Mouse (Mus musculus) liver, embryonic 15.5 days (tissue): ENCODE measurements at regions not wholly inside any gene's neighbourhood (a gene's known extent, or its start where the extent isn't known, plus 50 kb on each side); places are given as distances from the start of the nearest gene placed in this dataset.
A peak's percentile ranks its signal among the peaks of the same experiment; 100 is the strongest.

ENCODE experiments used
- ATAC-seq: fragments of 200-750 bp; cut with Nextera tagmentation; 2 replicates; pipeline ENCODE4 v1.8.0; 2017; ENCODE audit warnings: moderate number of reproducible peaks, mild to moderate bottlenecking, moderate library complexity; ENCODE audit not compliant: insufficient read depth
- H3K27ac ChIP-seq: fragments of 300-500 bp; sonication (generic); replicated peaks from 2 replicates; pipeline ENCODE4 v1.5.1; 2015; ENCODE audit warnings: mild to moderate bottlenecking, inconsistent platforms
- H3K27me3 ChIP-seq: fragments of 300-500 bp; sonication (generic); 2 replicates; pipeline ENCODE4 v1.6.1; 2015; ENCODE audit warnings: mild to moderate bottlenecking, inconsistent platforms
- H3K36me3 ChIP-seq: fragments of 300-500 bp; sonication (generic); replicated peaks from 2 replicates; pipeline ENCODE4 v1.6.1; 2015; ENCODE audit warnings: moderate library complexity, mild to moderate bottlenecking, inconsistent platforms
- H3K4me1 ChIP-seq: fragments of 300-500 bp; sonication (generic); replicated peaks from 2 replicates; pipeline ENCODE4 v1.6.1; 2015; ENCODE audit warnings: inconsistent platforms
- H3K4me2 ChIP-seq: fragments of 300-500 bp; sonication (generic); 2 replicates; pipeline ENCODE4 v1.6.1; 2015; ENCODE audit warnings: moderate library complexity, mild to moderate bottlenecking, inconsistent platforms
- H3K4me3 ChIP-seq: fragments of 300-500 bp; sonication (generic); replicated peaks from 2 replicates; pipeline ENCODE4 v1.5.1; 2015; ENCODE audit warnings: mild to moderate bottlenecking, inconsistent platforms
- H3K9ac ChIP-seq: fragments of 300-500 bp; sonication (generic); 2 replicates; pipeline ENCODE4 v1.6.1; 2015; ENCODE audit warnings: moderate library complexity, mild to moderate bottlenecking, inconsistent platforms
- H3K9me3 ChIP-seq: fragments of 300-500 bp; sonication (generic); replicated peaks from 2 replicates; pipeline ENCODE4 v1.6.1; 2016; ENCODE audit warnings: inconsistent platforms
- WGBS: fragments of 180-500 bp; shearing (Covaris S2); methylation state at CpG from one replicate; pipeline ENCODE4 v1.1.7; 2015; ENCODE audit warnings: mixed read lengths; ENCODE audit not compliant: insufficient replicate concordance; 5-methylcytosine and 5-hydroxymethylcytosine counted together

GRCm38 (mm10) chrX:142456022-142456421, 65.7 kb upstream of the Acsl4 start:
- Histone ChIP-seq H3K27ac (no peak overlapping the region), H3K4me3 (no peak overlapping the region), H3K4me2 (no peak overlapping the region), H3K36me3 (no peaks in the 10 kb centered on the region), H3K27me3 (no peaks in the 10 kb centered on the region), H3K9ac (no peak overlapping the region), H3K9me3 (no peaks in the 10 kb centered on the region), H3K4me1 (no peaks in the 10 kb centered on the region)
- no peak for ATAC-seq
- 54% methylated on average over 1 of the region's 1 CpGs for whole genome bisulfite sequencing

- WGBS, result 31% methylated on average over 2 of the region's 2 CpGs
- H3K4me1 ChIP-seq, result 0 out of 2 replicates have a peak, but pooled peaks cover 1% of the 10 kb centered on the region
- no peak for ATAC-seq
- no peak overlapping the region for H3K4me2 ChIP-seq
- no peaks in the 10 kb centered on the region for H3K36me3 ChIP-seq
- H3K9ac ChIP-seq, result no peak overlapping the region
- H3K4me3 ChIP-seq, result no peak overlapping the region
- no peaks in the 10 kb centered on the region for H3K9me3 ChIP-seq
- no peak overlapping the region for H3K27ac ChIP-seq
- H3K27me3 ChIP-seq, result no peaks in the 10 kb centered on the region; the same call in 1 of the 2 replicates
These were observed 73.8 kb upstream of the Acsl4 start for GRCm38 (mm10) chrX:142464174-142464573.

GRCm38 (mm10) chrX:142464756-142465155, 74.4 kb upstream of the Acsl4 start:
- WGBS, result 47% methylated on average over 6 of the region's 6 CpGs
- no peaks in the 10 kb centered on the region; the same call in 1 of the 2 replicates for H3K27me3 ChIP-seq
- H3K9me3 ChIP-seq, result no peaks in the 10 kb centered on the region
- H3K4me3 ChIP-seq, result no peak overlapping the region
- no peak for ATAC-seq
- no peak overlapping the region for H3K4me2 ChIP-seq
- no peak overlapping the region for H3K27ac ChIP-seq
- no peaks in the 10 kb centered on the region for H3K36me3 ChIP-seq
- no peak overlapping the region for H3K9ac ChIP-seq
- peaks cover 5% of the 10 kb centered on the region; the same call in 1 of the 2 replicates for H3K4me1 ChIP-seq

- Histone ChIP-seq H3K27ac (no peak overlapping the region), H3K36me3 (no peaks in the 10 kb centered on the region), H3K4me3 (no peak overlapping the region), H3K9ac (no peak overlapping the region), H3K4me1 (peaks cover 5% of the 10 kb centered on the region; the same call in 1 of the 2 replicates), H3K9me3 (no peaks in the 10 kb centered on the region), H3K4me2 (no peak overlapping the region), H3K27me3 (no peaks in the 10 kb centered on the region; the same call in 1 of the 2 replicates)
- 51% methylated on average over 5 of the region's 5 CpGs for WGBS
- no peak for ATAC-seq
These were observed 77.5 kb upstream of the Acsl4 start for GRCm38 (mm10) chrX:142467850-142468256.

GRCm38 (mm10) chrX:142468388-142468787, 78.1 kb upstream of the Acsl4 start:
- WGBS, result 45% methylated on average over 4 of the region's 4 CpGs
- Histone ChIP-seq H3K9ac (no peak overlapping the region), H3K27me3 (no peaks in the 10 kb centered on the region; the same call in 1 of the 2 replicates), H3K4me3 (no peak overlapping the region), H3K4me2 (no peak overlapping the region), H3K9me3 (no peaks in the 10 kb centered on the region), H3K27ac (no peak overlapping the region), H3K36me3 (no peaks in the 10 kb centered on the region), H3K4me1 (peaks cover 5% of the 10 kb centered on the region; the same call in 1 of the 2 replicates)
- ATAC-seq, result no peak

- no peaks in the 10 kb centered on the region; the same call in 1 of the 2 replicates for H3K27me3 ChIP-seq
- no peak overlapping the region for H3K4me2 ChIP-seq
- no peak overlapping the region for H3K4me3 ChIP-seq
- H3K36me3 ChIP-seq, result no peaks in the 10 kb centered on the region
- H3K9ac ChIP-seq, result no peak overlapping the region
- H3K27ac ChIP-seq, result no peak overlapping the region
- no peak for ATAC-seq
- peaks cover 5% of the 10 kb centered on the region; the same call in 1 of the 2 replicates for H3K4me1 ChIP-seq
- no peaks in the 10 kb centered on the region for H3K9me3 ChIP-seq
- 24% methylated on average over 7 of the region's 7 CpGs for WGBS
These were observed 78.8 kb upstream of the Acsl4 start for GRCm38 (mm10) chrX:142469048-142469634.

- Histone ChIP-seq H3K4me1 (peaks cover 5% of the 10 kb centered on the region; the same call in 1 of the 2 replicates), H3K27ac (no peak overlapping the region), H3K9me3 (no peaks in the 10 kb centered on the region), H3K36me3 (no peaks in the 10 kb centered on the region), H3K4me3 (no peak overlapping the region), H3K9ac (no peak overlapping the region), H3K27me3 (no peaks in the 10 kb centered on the region; the same call in 1 of the 2 replicates), H3K4me2 (no peak overlapping the region)
- no peak for ATAC-seq
- WGBS, result 33% methylated on average over 1 of the region's 1 CpGs
These were observed 79.7 kb upstream of the Acsl4 start for GRCm38 (mm10) chrX:142470083-142470482.

GRCm38 (mm10) chrX:142481203-142481815, 91.0 kb upstream of the Acsl4 start:
- no peaks in the 10 kb centered on the region for H3K9me3 ChIP-seq
- 72% methylated on average over 5 of the region's 5 CpGs for WGBS

GRCm38 (mm10) chrX:142488078-142488477, 97.7 kb upstream of the Acsl4 start:
- Histone ChIP-seq H3K9me3 (no peaks in the 10 kb centered on the region), H3K9ac (no peak overlapping the region), H3K4me3 (no peak overlapping the region), H3K4me2 (no peak overlapping the region), H3K27ac (no peak overlapping the region), H3K36me3 (no peaks in the 10 kb centered on the region), H3K27me3 (no peaks in the 10 kb centered on the region; the same call in none of the 2 replicates), H3K4me1 (no peaks in the 10 kb centered on the region)
- WGBS, result 66% methylated on average over 4 of the region's 4 CpGs
- no peak for ATAC-seq

More at GRCm38 (mm10) chrX:142481203-142481815, 91.0 kb upstream of the Acsl4 start:
- Histone ChIP-seq H3K27me3 (peaks cover 3% of the 10 kb centered on the region; the same call in 1 of the 2 replicates), H3K36me3 (no peaks in the 10 kb centered on the region), H3K9ac (no peak overlapping the region), H3K27ac (no peak overlapping the region), H3K4me2 (no peak overlapping the region), H3K4me3 (no peak overlapping the region), H3K4me1 (no peaks in the 10 kb centered on the region)
- ATAC-seq, result no peak

- no peaks in the 10 kb centered on the region for H3K9me3 ChIP-seq
- no peaks in the 10 kb centered on the region; the same call in none of the 2 replicates for H3K27me3 ChIP-seq
- WGBS, result 52% methylated on average over 8 of the region's 8 CpGs
- no peak overlapping the region for H3K27ac ChIP-seq
- H3K4me1 ChIP-seq, result no peaks in the 10 kb centered on the region
- H3K36me3 ChIP-seq, result no peaks in the 10 kb centered on the region
- ATAC-seq, result peak; percentile 34; the same call in 1 of the 2 replicates
- H3K4me3 ChIP-seq, result no peak overlapping the region
- no peak overlapping the region for H3K9ac ChIP-seq
- H3K4me2 ChIP-seq, result no peak overlapping the region
These were observed 99.9 kb upstream of the Acsl4 start for GRCm38 (mm10) chrX:142490093-142490717.

- no peak overlapping the region for H3K4me2 ChIP-seq
- H3K36me3 ChIP-seq, result no peaks in the 10 kb centered on the region
- no peak overlapping the region for H3K9ac ChIP-seq
- no peaks in the 10 kb centered on the region for H3K4me1 ChIP-seq
- no peak for ATAC-seq
- no peaks in the 10 kb centered on the region for H3K9me3 ChIP-seq
- no peak overlapping the region for H3K27ac ChIP-seq
- 0 out of 2 replicates have a peak, but pooled peaks cover 3% of the 10 kb centered on the region for H3K27me3 ChIP-seq
- H3K4me3 ChIP-seq, result no peak overlapping the region
- 54% methylated on average over 2 of the region's 2 CpGs for WGBS
These were observed 110.8 kb upstream of the Acsl4 start for GRCm38 (mm10) chrX:142501094-142501493.
